Mouse (Mus musculus): Measurements from ENCODE around the gene Tmpo. TPM values are rescaled to one million over a fixed set of nuclear protein-coding genes. Genes with fewer than 3 reads are reported as not detected.

The Tmpo gene
- polyA plus RNA-seq (2015; fragmentation: Nextera tagmentation; extraction: Ambion mirVana): 53.3 and 67.4 TPM in 2 replicates

- H3K27ac ChIP-seq (ENCODE audit: low read length): peak within 1 kb of the TSS; percentile 94
Observed at GRCm38 (mm10) chr10:91180761-91181460, at the start of gene Tmpo. Gene Tmpo (minus strand): TSS chr10:91181315.

GRCm38 (mm10) chr10:91230400-91230799 lies 49.3 kb upstream of the Tmpo start:
- no peak overlapping the region for H3K27ac ChIP-seq (ENCODE audit: low read length)
- DNase-seq (ENCODE audit: low spot score) (peak; percentile 7), ATAC-seq (peak; percentile 40)
- H3K9ac ChIP-seq (replicated peaks; ENCODE audit: low read depth): no peak overlapping the region
- TF ChIP-seq EP300 (IDR thresholded peaks at IDR 0.05) (no peak), CTCF (IDR thresholded peaks at IDR 0.05) (no peak)
- H3K9me3 ChIP-seq (ENCODE audit: low read length): no peaks in the 10 kb centered on the region
- H3K4me3 ChIP-seq (ENCODE audit: low read depth, low read length): no peak overlapping the region
- no peak overlapping the region for H3K4me2 ChIP-seq (replicated peaks; ENCODE audit: low read depth, low read length)
- H3K27me3 ChIP-seq (replicated peaks; ENCODE audit: insufficient read depth, low read length): no peaks in the 10 kb centered on the region
- no peaks in the 10 kb centered on the region for H3K36me3 ChIP-seq (ENCODE audit: insufficient read depth, low read length)
- H3K4me1 ChIP-seq (ENCODE audit: insufficient read depth, low read depth, low read length): peaks cover 8% of the 10 kb centered on the region; the same call in 1 of the 2 replicates
- WGBS: 34% methylated on average over 4 of the region's 4 CpGs

More at GRCm38 (mm10) chr10:91180761-91181460, at the start of gene Tmpo:
- WGBS: 6% methylated on average over 18 of the region's 18 CpGs
- no peak for TF ChIP-seq CTCF (IDR thresholded peaks at IDR 0.05)
- peak; percentile 29; the same call in 1 of the 2 replicates for TF ChIP-seq EP300 (IDR thresholded peaks at IDR 0.05)
- Histone ChIP-seq H3K4me1 (ENCODE audit: insufficient read depth, low read depth, low read length) (peaks cover 8% of the 10 kb centered on the region; the same call in 1 of the 2 replicates), H3K9me3 (ENCODE audit: low read length) (no peaks in the 10 kb centered on the region), H3K36me3 (ENCODE audit: insufficient read depth, low read length) (no peaks in the 10 kb centered on the region), H3K4me2 (replicated peaks; ENCODE audit: low read depth, low read length) (peak within 1 kb of the TSS; percentile 60), H3K9ac (replicated peaks; ENCODE audit: low read depth) (peak within 1 kb of the TSS; percentile 52), H3K27me3 (replicated peaks; ENCODE audit: insufficient read depth, low read length) (no peaks in the 10 kb centered on the region), H3K4me3 (ENCODE audit: low read depth, low read length) (peak within 1 kb of the TSS; percentile 48)
- 0 out of 2 replicates have a peak, but pooled peaks have one; percentile 12 for ATAC-seq
- peak; percentile 62 for DNase-seq (ENCODE audit: low spot score)

- H3K4me3 ChIP-seq (ENCODE audit: low read depth, low read length): no peak overlapping the region
- no peaks in the 10 kb centered on the region for H3K27me3 ChIP-seq (replicated peaks; ENCODE audit: insufficient read depth, low read length)
- H3K9ac ChIP-seq (replicated peaks; ENCODE audit: low read depth): no peak overlapping the region
- WGBS: 21% methylated on average over 7 of the region's 7 CpGs
- H3K4me1 ChIP-seq (ENCODE audit: insufficient read depth, low read depth, low read length): peaks cover 8% of the 10 kb centered on the region; the same call in 1 of the 2 replicates
- peak overlapping the region; percentile 11; the same call in 1 of the 2 replicates for H3K4me2 ChIP-seq (replicated peaks; ENCODE audit: low read depth, low read length)
- H3K36me3 ChIP-seq (ENCODE audit: insufficient read depth, low read length): no peaks in the 10 kb centered on the region
- H3K9me3 ChIP-seq (ENCODE audit: low read length): no peaks in the 10 kb centered on the region
- DNase-seq (ENCODE audit: low spot score) (peak; percentile 75), ATAC-seq (peak; percentile 78)
- no peak overlapping the region; the same call in none of the 2 replicates for H3K27ac ChIP-seq (ENCODE audit: low read length)
- TF ChIP-seq CTCF (IDR thresholded peaks at IDR 0.05) (no peak), EP300 (IDR thresholded peaks at IDR 0.05) (peak; percentile 32; the same call in 1 of the 2 replicates)
Observed at GRCm38 (mm10) chr10:91229518-91229961, 48.4 kb upstream of the Tmpo start.

GRCm38 (mm10) chr10:91228924-91229517 lies 47.9 kb upstream of the Tmpo start:
- Histone ChIP-seq H3K27ac (ENCODE audit: low read length) (peak overlapping the region; percentile 1; the same call in 1 of the 2 replicates), H3K4me2 (replicated peaks; ENCODE audit: low read depth, low read length) (peak overlapping the region; percentile 11; the same call in 1 of the 2 replicates), H3K27me3 (replicated peaks; ENCODE audit: insufficient read depth, low read length) (no peaks in the 10 kb centered on the region), H3K4me3 (ENCODE audit: low read depth, low read length) (no peak overlapping the region), H3K36me3 (ENCODE audit: insufficient read depth, low read length) (no peaks in the 10 kb centered on the region), H3K9me3 (ENCODE audit: low read length) (no peaks in the 10 kb centered on the region), H3K9ac (replicated peaks; ENCODE audit: low read depth) (no peak overlapping the region), H3K4me1 (ENCODE audit: insufficient read depth, low read depth, low read length) (peaks cover 7% of the 10 kb centered on the region; the same call in 1 of the 2 replicates)
- WGBS: 52% methylated on average over 6 of the region's 6 CpGs
- peak; percentile 13 for DNase-seq (ENCODE audit: low spot score)
- TF ChIP-seq CTCF (IDR thresholded peaks at IDR 0.05) (peak; percentile 24), EP300 (IDR thresholded peaks at IDR 0.05) (no peak)
- ATAC-seq: peak; percentile 52; the same call in 1 of the 2 replicates

GRCm38 (mm10) chr10:91227034-91227433 lies 45.9 kb upstream of the Tmpo start:
- WGBS: 21% methylated on average over 4 of the region's 4 CpGs
- ATAC-seq (no peak), DNase-seq (ENCODE audit: low spot score) (no peak)
- Histone ChIP-seq H3K4me2 (replicated peaks; ENCODE audit: low read depth, low read length) (no peak overlapping the region), H3K36me3 (ENCODE audit: insufficient read depth, low read length) (no peaks in the 10 kb centered on the region), H3K27me3 (replicated peaks; ENCODE audit: insufficient read depth, low read length) (no peaks in the 10 kb centered on the region), H3K9ac (replicated peaks; ENCODE audit: low read depth) (no peak overlapping the region), H3K4me1 (ENCODE audit: insufficient read depth, low read depth, low read length) (peaks cover 3% of the 10 kb centered on the region; the same call in 1 of the 2 replicates), H3K4me3 (ENCODE audit: low read depth, low read length) (no peak overlapping the region), H3K9me3 (ENCODE audit: low read length) (no peaks in the 10 kb centered on the region), H3K27ac (ENCODE audit: low read length) (no peak overlapping the region)
- TF ChIP-seq CTCF (IDR thresholded peaks at IDR 0.05) (no peak), EP300 (IDR thresholded peaks at IDR 0.05) (no peak)

Data from lung, postnatal 0 days (tissue).